Mouse (Mus musculus) C2C12 (cell line): ENCODE measurements around the gene Prtg. TPM values are rescaled to one million over a fixed set of nuclear protein-coding genes. Genes with fewer than 3 reads are reported as not detected.

ENCODE experiments used
- H3K27me3 ChIP-seq: one replicate; pipeline ENCODE4 v1.6.1; 2011; ENCODE audit not compliant: control insufficient read depth, insufficient read depth, insufficient read length
- H3K36me3 ChIP-seq: one replicate; pipeline ENCODE4 v1.6.1; 2011; ENCODE audit not compliant: control insufficient read depth, insufficient read depth
- H3K4me3 ChIP-seq: one replicate; pipeline ENCODE4 v1.5.1; 2011; ENCODE audit warnings: mild to moderate bottlenecking, control low read depth; ENCODE audit not compliant: poor library complexity, insufficient read depth, severe bottlenecking
- H3K79me2 ChIP-seq: one replicate; pipeline ENCODE4 v1.6.1; 2011; ENCODE audit not compliant: control insufficient read depth, insufficient read depth
- H3K79me3 ChIP-seq: one replicate; pipeline ENCODE4 v1.6.1; 2011; ENCODE audit warnings: low read depth, control low read depth
- H3ac ChIP-seq: one replicate; pipeline ENCODE3; 2011; ENCODE audit warnings: low read depth; ENCODE audit not compliant: control insufficient read depth, insufficient read length
- CEBPB ChIP-seq: IDR thresholded peaks from one replicate; pipeline ENCODE4 v1.6.1; 2011; ENCODE audit warnings: low read depth, mild to moderate bottlenecking, control low read depth, moderate library complexity
- CTCF ChIP-seq: IDR thresholded peaks from one replicate; pipeline ENCODE4 v1.5.1; 2011; ENCODE audit not compliant: control insufficient read depth, insufficient read depth, insufficient read length
- FOSL1 ChIP-seq: IDR thresholded peaks from one replicate; pipeline ENCODE4 v1.8.0; 2011; ENCODE audit warnings: mild to moderate bottlenecking, low read length; ENCODE audit not compliant: poor library complexity, insufficient read depth, severe bottlenecking
- MAX ChIP-seq: IDR thresholded peaks from one replicate; pipeline ENCODE4 v1.6.1; 2011; ENCODE audit warnings: mild to moderate bottlenecking, control low read depth
- MYOD1 ChIP-seq: IDR thresholded peaks from one replicate; pipeline ENCODE4 v1.6.1; 2011; ENCODE audit warnings: low read depth; ENCODE audit not compliant: control insufficient read depth, insufficient read length
- MYOG ChIP-seq: IDR thresholded peaks from one replicate; pipeline ENCODE4 v1.6.1; 2011; ENCODE audit not compliant: control insufficient read depth, insufficient read length; ENCODE audit errors: extremely low read depth
- USF1 ChIP-seq: IDR thresholded peaks from one replicate; pipeline ENCODE4 v1.6.1; 2011; ENCODE audit warnings: low read depth, mild to moderate bottlenecking, control low read depth, moderate library complexity
- polyA plus RNA-seq: library from polyadenylated mRNA; unstranded; fragments of >200 nt; fragmentation: generic; extraction: Trizol; gene quantifications from one replicate; pipeline ENCODE4 v1.2.1, GENCODE M21; 2012; ENCODE audit warnings: missing spikeins

Prtg gene
- polyA plus RNA-seq, 1 experiment, result 0.59 TPM

DNA sequence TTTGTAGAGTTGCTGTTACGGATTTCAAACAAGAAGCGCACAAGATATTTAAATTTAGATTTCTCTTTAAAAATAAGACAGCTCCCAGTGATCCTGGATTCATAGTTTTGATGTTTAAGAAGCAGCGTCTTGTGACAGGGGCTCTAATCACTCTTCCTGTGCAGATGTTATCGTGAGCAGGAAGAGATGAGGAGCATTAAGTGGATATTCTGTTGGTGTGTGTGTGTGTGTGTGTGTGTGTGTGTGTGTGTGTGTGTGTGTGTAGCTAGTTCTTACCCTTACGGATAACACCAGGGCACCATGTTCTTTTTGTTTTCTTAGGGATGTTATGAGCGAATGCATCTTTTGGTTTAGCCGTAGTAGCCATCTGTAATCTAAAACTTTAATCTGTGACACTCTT lies 5.4 kb downstream of the Prtg start:
- no peaks in the 10 kb centered on the region for H3K79me2 ChIP-seq
- H3K4me3 ChIP-seq, result no peak overlapping the region
- no peak overlapping the region for H3ac ChIP-seq
- no peaks in the 10 kb centered on the region for H3K79me3 ChIP-seq
- TF ChIP-seq FOSL1, result no peak
- TF ChIP-seq USF1, result no peak
- no peak for TF ChIP-seq MYOD1
- no peak for TF ChIP-seq CEBPB
- TF ChIP-seq MAX, result no peak
- TF ChIP-seq CTCF, result no peak
- TF ChIP-seq MYOG, result no peak
- no peaks in the 10 kb centered on the region for H3K36me3 ChIP-seq
- H3K27me3 ChIP-seq, result no peaks in the 10 kb centered on the region

- TF ChIP-seq MAX, result no peak
- TF ChIP-seq MYOG, result no peak
- no peak for TF ChIP-seq MYOD1
- TF ChIP-seq USF1, result no peak
- TF ChIP-seq CEBPB, result no peak
- no peak for TF ChIP-seq FOSL1
- no peak for TF ChIP-seq CTCF
- H3K79me2 ChIP-seq, result no peaks in the 10 kb centered on the region
- no peak overlapping the region for H3K4me3 ChIP-seq
- H3K79me3 ChIP-seq, result no peaks in the 10 kb centered on the region
- H3K36me3 ChIP-seq, result no peaks in the 10 kb centered on the region
- no peaks in the 10 kb centered on the region for H3K27me3 ChIP-seq
- H3ac ChIP-seq, result no peak overlapping the region
These were observed 6.2 kb downstream of the Prtg start for GRCm38 (mm10) chr9:72812594-72813570.

GRCm38 (mm10) chr9:72825511-72825910 lies 18.8 kb downstream of the Prtg start:
- Histone ChIP-seq H3K4me3 (no peak overlapping the region), H3K79me2 (no peaks in the 10 kb centered on the region), H3K79me3 (no peaks in the 10 kb centered on the region), H3K27me3 (no peaks in the 10 kb centered on the region), H3ac (no peak overlapping the region), H3K36me3 (no peaks in the 10 kb centered on the region)
- TF ChIP-seq MYOG (no peak), USF1 (no peak), CEBPB (no peak)

DNA sequence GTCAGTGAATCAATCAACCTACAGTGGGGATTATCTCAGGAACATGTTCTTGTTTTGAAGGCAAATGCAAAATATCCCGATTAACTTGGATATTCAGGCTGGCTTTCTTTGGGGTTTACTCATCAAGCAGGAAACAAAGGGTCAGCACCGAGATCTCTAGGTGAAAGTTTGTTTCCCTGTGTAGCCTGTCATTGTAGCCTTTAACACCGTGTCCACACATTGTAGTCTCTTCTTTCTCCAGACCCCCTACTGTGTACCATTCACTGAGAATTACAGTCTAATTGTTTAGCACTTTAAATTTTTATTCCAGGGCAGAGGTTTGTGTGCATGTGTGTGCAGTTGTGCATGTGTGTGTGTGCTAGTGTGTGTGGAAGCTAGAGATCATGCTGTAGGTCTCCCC lies 19.3 kb downstream of the Prtg start:
- Histone ChIP-seq H3ac (no peak overlapping the region), H3K79me3 (no peaks in the 10 kb centered on the region), H3K36me3 (no peaks in the 10 kb centered on the region), H3K27me3 (no peaks in the 10 kb centered on the region), H3K4me3 (no peak overlapping the region), H3K79me2 (no peaks in the 10 kb centered on the region)
- TF ChIP-seq FOSL1, result no peak
- TF ChIP-seq MYOG, result no peak
- no peak for TF ChIP-seq CTCF
- TF ChIP-seq CEBPB, result no peak
- TF ChIP-seq MYOD1, result no peak
- no peak for TF ChIP-seq USF1
- no peak for TF ChIP-seq MAX

GRCm38 (mm10) chr9:72828616-72829257 lies 22.1 kb downstream of the Prtg start:
- no peak for TF ChIP-seq FOSL1
- no peak for TF ChIP-seq MYOD1
- TF ChIP-seq CTCF, result no peak
- no peak for TF ChIP-seq USF1
- no peak for TF ChIP-seq MYOG
- no peak for TF ChIP-seq MAX
- no peak for TF ChIP-seq CEBPB

More at GRCm38 (mm10) chr9:72828616-72829257, 22.1 kb downstream of the Prtg start:
- Histone ChIP-seq H3K36me3 (no peaks in the 10 kb centered on the region), H3K27me3 (no peaks in the 10 kb centered on the region), H3K4me3 (no peak overlapping the region), H3K79me2 (no peaks in the 10 kb centered on the region), H3K79me3 (no peaks in the 10 kb centered on the region), H3ac (no peak overlapping the region)
